Mouse (Mus musculus): ENCODE data around the gene Lims1.

DNA sequence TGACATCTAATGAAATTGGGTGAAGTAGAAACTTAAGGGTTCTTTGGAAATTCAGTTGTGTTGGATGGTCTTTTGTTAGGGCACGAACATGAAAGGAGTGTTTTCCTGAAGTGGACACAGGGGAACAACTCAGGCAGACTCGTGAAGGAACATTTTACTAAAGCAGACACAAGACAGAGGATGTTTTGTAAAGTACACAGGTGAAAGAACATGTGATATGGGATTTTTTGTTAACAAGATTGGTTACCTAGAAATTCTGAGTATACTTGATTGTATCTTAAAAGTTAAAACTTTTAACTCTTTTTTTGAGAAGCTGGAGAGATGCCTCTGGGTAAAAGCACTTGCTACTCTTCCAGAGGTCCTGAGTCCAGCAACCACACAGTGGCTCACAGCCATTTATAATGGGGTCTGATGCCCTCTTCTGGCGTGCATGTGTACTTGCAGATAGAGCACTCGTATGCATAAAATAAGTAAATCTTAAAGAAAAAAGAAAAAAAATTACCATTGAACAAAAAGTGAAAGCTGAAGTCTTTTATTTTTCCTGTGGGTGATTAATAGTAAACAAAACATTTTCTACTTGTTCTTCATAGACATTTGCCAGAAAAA is 54.4 kb downstream of the Lims1 start:
- TF ChIP-seq CTCF (IDR thresholded peaks at IDR 0.05; ENCODE audit: control insufficient read depth, insufficient read depth, insufficient read length) = no peak
- no peak for TF ChIP-seq FOSL1 (IDR thresholded peaks at IDR 0.05; ENCODE audit: insufficient read depth, low read length, poor library complexity, severe bottlenecking)
- TF ChIP-seq MAX (IDR thresholded peaks at IDR 0.05) = no peak
